Mouse (Mus musculus): ENCODE data around the gene Cdcp1.

GRCm38 (mm10) chr9:123173760-123174159 lies 42.1 kb downstream of the Cdcp1 start:
- TF ChIP-seq CTCF (IDR thresholded peaks at IDR 0.05; ENCODE audit: low read depth) (no peak), EP300 (IDR thresholded peaks at IDR 0.05; ENCODE audit: low read depth) (no peak)
